Mouse (Mus musculus) embryonic fibroblast, embryonic 13.5 days (primary cell): ENCODE data around the gene Wiz.

Source experiments
- CTCF ChIP-seq: IDR thresholded peaks from 2 replicates; pipeline ENCODE4 v1.5.1; 2011; ENCODE audit warnings: mild to moderate bottlenecking, control low read depth, low read length, moderate library complexity, borderline replicate concordance; ENCODE audit not compliant: insufficient read depth
- POLR2A ChIP-seq: IDR thresholded peaks from 2 replicates; pipeline ENCODE4 v1.6.1; 2011; ENCODE audit warnings: low read depth, mild to moderate bottlenecking, control low read depth, low read length, moderate library complexity

GRCm38 (mm10) chr17:32355031-32355430, 34.2 kb downstream of the Wiz start:
- TF ChIP-seq CTCF = no peak
- no peak for TF ChIP-seq POLR2A
